Mouse (Mus musculus): ENCODE data around the gene Flnb. TPM values are rescaled to one million over a fixed set of nuclear protein-coding genes. Genes with fewer than 3 reads are reported as not detected.
A peak's percentile ranks its signal among the peaks of the same experiment; 100 is the strongest.

The Flnb gene
- polyA plus RNA-seq, 1 experiment from 2014 or later, result 2.8 TPM

GRCm38 (mm10) chr14:7887171-7887570 is 69.4 kb downstream of the Flnb start:
- WGBS (ENCODE audit: missing documents), result 94% methylated on average over 7 of the region's 7 CpGs
- Histone ChIP-seq H3K36me3 (ENCODE audit: inconsistent target) (no peaks in the 10 kb centered on the region), H3K4me3 (ENCODE audit: inconsistent target) (no peak overlapping the region), H3K27ac (no peak overlapping the region), H3K79me2 (ENCODE audit: inconsistent target) (no peaks in the 10 kb centered on the region)

- Histone ChIP-seq H3K36me3 (ENCODE audit: inconsistent target) (no peaks in the 10 kb centered on the region), H3K79me2 (ENCODE audit: inconsistent target) (no peaks in the 10 kb centered on the region), H3K4me3 (ENCODE audit: inconsistent target) (no peak overlapping the region), H3K27ac (no peak overlapping the region)
- WGBS (ENCODE audit: missing documents), result 89% methylated on average over 6 of the region's 6 CpGs
These were observed 70.5 kb downstream of the Flnb start for GRCm38 (mm10) chr14:7888294-7888693.

- Histone ChIP-seq H3K27ac (no peak overlapping the region), H3K4me3 (ENCODE audit: inconsistent target) (no peak overlapping the region), H3K79me2 (ENCODE audit: inconsistent target) (no peaks in the 10 kb centered on the region), H3K36me3 (ENCODE audit: inconsistent target) (no peaks in the 10 kb centered on the region)
- WGBS (ENCODE audit: missing documents), result 50% methylated on average over 11 of the region's 11 CpGs
These were observed 71.3 kb downstream of the Flnb start for GRCm38 (mm10) chr14:7888811-7889651.

- no peak overlapping the region for H3K27ac ChIP-seq
- no peak overlapping the region for H3K4me3 ChIP-seq (ENCODE audit: inconsistent target)
- WGBS (ENCODE audit: missing documents), result 2% methylated on average over 9 of the region's 9 CpGs
- no peaks in the 10 kb centered on the region for H3K79me2 ChIP-seq (ENCODE audit: inconsistent target)
- no peaks in the 10 kb centered on the region for H3K36me3 ChIP-seq (ENCODE audit: inconsistent target)
These were observed 72.1 kb downstream of the Flnb start for GRCm38 (mm10) chr14:7889834-7890233.

- H3K36me3 ChIP-seq (ENCODE audit: inconsistent target), result no peaks in the 10 kb centered on the region
- no peak overlapping the region for H3K4me3 ChIP-seq (ENCODE audit: inconsistent target)
These were observed 73.6 kb downstream of the Flnb start for GRCm38 (mm10) chr14:7891401-7891800.

GRCm38 (mm10) chr14:7896126-7896525 is 78.4 kb downstream of the Flnb start:
- H3K27ac ChIP-seq, result no peak overlapping the region
- no peak overlapping the region for H3K4me3 ChIP-seq (ENCODE audit: inconsistent target)
- WGBS (ENCODE audit: missing documents), result 92% methylated on average over 9 of the region's 9 CpGs
- H3K36me3 ChIP-seq (ENCODE audit: inconsistent target), result no peaks in the 10 kb centered on the region
- no peaks in the 10 kb centered on the region for H3K79me2 ChIP-seq (ENCODE audit: inconsistent target)

More at GRCm38 (mm10) chr14:7891401-7891800, 73.6 kb downstream of the Flnb start:
- H3K27ac ChIP-seq, result no peak overlapping the region
- no peaks in the 10 kb centered on the region for H3K79me2 ChIP-seq (ENCODE audit: inconsistent target)

- H3K36me3 ChIP-seq (ENCODE audit: inconsistent target), result no peaks in the 10 kb centered on the region
- 100% methylated on average over 1 of the region's 1 CpGs for WGBS (ENCODE audit: missing documents)
These were observed 78.9 kb downstream of the Flnb start for GRCm38 (mm10) chr14:7896699-7897098.

GRCm38 (mm10) chr14:7899986-7900385 is 82.2 kb downstream of the Flnb start:
- 66% methylated on average over 3 of the region's 3 CpGs for WGBS (ENCODE audit: missing documents)
- Histone ChIP-seq H3K36me3 (ENCODE audit: inconsistent target) (no peaks in the 10 kb centered on the region), H3K4me3 (ENCODE audit: inconsistent target) (no peak overlapping the region), H3K27ac (no peak overlapping the region), H3K79me2 (ENCODE audit: inconsistent target) (no peaks in the 10 kb centered on the region)

More at GRCm38 (mm10) chr14:7896699-7897098, 78.9 kb downstream of the Flnb start:
- Histone ChIP-seq H3K4me3 (ENCODE audit: inconsistent target) (no peak overlapping the region), H3K27ac (no peak overlapping the region), H3K79me2 (ENCODE audit: inconsistent target) (no peaks in the 10 kb centered on the region)

- no peak overlapping the region for H3K27ac ChIP-seq
- H3K4me3 ChIP-seq (ENCODE audit: inconsistent target), result no peak overlapping the region
- no peaks in the 10 kb centered on the region for H3K36me3 ChIP-seq (ENCODE audit: inconsistent target)
- H3K79me2 ChIP-seq (ENCODE audit: inconsistent target), result no peaks in the 10 kb centered on the region
- WGBS (ENCODE audit: missing documents), result 66% methylated on average over 11 of the region's 11 CpGs
These were observed 82.8 kb downstream of the Flnb start for GRCm38 (mm10) chr14:7900481-7901049.

GRCm38 (mm10) chr14:7901484-7902240 is 83.9 kb downstream of the Flnb start:
- no peak overlapping the region for H3K4me3 ChIP-seq (ENCODE audit: inconsistent target)
- no peaks in the 10 kb centered on the region for H3K36me3 ChIP-seq (ENCODE audit: inconsistent target)
- WGBS (ENCODE audit: missing documents), result 97% methylated on average over 12 of the region's 12 CpGs
- H3K27ac ChIP-seq, result no peak overlapping the region
- no peaks in the 10 kb centered on the region for H3K79me2 ChIP-seq (ENCODE audit: inconsistent target)

GRCm38 (mm10) chr14:7907058-7907457 is 89.3 kb downstream of the Flnb start:
- Histone ChIP-seq H3K79me2 (ENCODE audit: inconsistent target) (no peaks in the 10 kb centered on the region), H3K4me3 (ENCODE audit: inconsistent target) (no peak overlapping the region), H3K27ac (no peak overlapping the region), H3K36me3 (ENCODE audit: inconsistent target) (no peaks in the 10 kb centered on the region)
- 96% methylated on average over 11 of the region's 11 CpGs for WGBS (ENCODE audit: missing documents)

- Histone ChIP-seq H3K4me3 (ENCODE audit: inconsistent target) (no peak overlapping the region), H3K36me3 (ENCODE audit: inconsistent target) (no peaks in the 10 kb centered on the region), H3K79me2 (ENCODE audit: inconsistent target) (no peaks in the 10 kb centered on the region), H3K27ac (no peak overlapping the region)
- WGBS (ENCODE audit: missing documents), result 94% methylated on average over 10 of the region's 10 CpGs
These were observed 91.7 kb downstream of the Flnb start for GRCm38 (mm10) chr14:7909472-7909871.

GRCm38 (mm10) chr14:7913842-7914241 is 96.1 kb downstream of the Flnb start:
- Histone ChIP-seq H3K79me2 (ENCODE audit: inconsistent target) (no peaks in the 10 kb centered on the region), H3K27ac (peak overlapping the region; percentile 25; the same call in 1 of the 2 replicates), H3K4me3 (ENCODE audit: inconsistent target) (no peak overlapping the region), H3K36me3 (ENCODE audit: inconsistent target) (no peaks in the 10 kb centered on the region)
- WGBS (ENCODE audit: missing documents), result 0% methylated on average over 7 of the region's 7 CpGs

- Histone ChIP-seq H3K79me2 (ENCODE audit: inconsistent target) (no peaks in the 10 kb centered on the region), H3K36me3 (ENCODE audit: inconsistent target) (no peaks in the 10 kb centered on the region), H3K27ac (no peak overlapping the region), H3K4me3 (ENCODE audit: inconsistent target) (no peak overlapping the region)
- WGBS (ENCODE audit: missing documents), result 83% methylated on average over 4 of the region's 4 CpGs
These were observed 96.7 kb downstream of the Flnb start for GRCm38 (mm10) chr14:7914461-7914860.
